Mouse (Mus musculus) midbrain, embryonic 13.5 days (tissue): Measurements from ENCODE around the gene Rabep1. TPM values are rescaled to one million over a fixed set of nuclear protein-coding genes. Genes with fewer than 3 reads are reported as not detected.

Source experiments
- ATAC-seq: fragments of 200-750 bp; cut with Nextera tagmentation; 2 replicates; pipeline ENCODE4 v1.8.0; 2017; ENCODE audit warnings: mild to moderate bottlenecking, moderate TSS enrichment, moderate library complexity
- H3K27ac ChIP-seq: fragments of 300-500 bp; sonication (generic); 2 replicates; pipeline ENCODE4 v1.5.1; 2015; ENCODE audit warnings: inconsistent platforms, mild to moderate bottlenecking, moderate library complexity
- H3K27me3 ChIP-seq: fragments of 300-500 bp; sonication (generic); 2 replicates; pipeline ENCODE4 v1.6.1; 2015; ENCODE audit warnings: mild to moderate bottlenecking, inconsistent platforms
- H3K36me3 ChIP-seq: fragments of 300-500 bp; sonication (generic); 2 replicates; pipeline ENCODE4 v1.6.1; 2015; ENCODE audit warnings: mild to moderate bottlenecking, inconsistent platforms
- H3K4me1 ChIP-seq: fragments of 300-500 bp; sonication (generic); replicated peaks from 2 replicates; pipeline ENCODE4 v1.6.1; 2015; ENCODE audit warnings: inconsistent platforms
- H3K4me2 ChIP-seq: fragments of 300-500 bp; sonication (generic); replicated peaks from 2 replicates; pipeline ENCODE4 v1.6.1; 2015; ENCODE audit warnings: moderate library complexity, mild to moderate bottlenecking, inconsistent platforms
- H3K4me3 ChIP-seq: fragments of 300-500 bp; sonication (generic); replicated peaks from 2 replicates; pipeline ENCODE4 v1.5.1; 2015; ENCODE audit warnings: mild to moderate bottlenecking, inconsistent platforms
- H3K9ac ChIP-seq: fragments of 300-500 bp; sonication (generic); replicated peaks from 2 replicates; pipeline ENCODE4 v1.6.1; 2015; ENCODE audit warnings: mild to moderate bottlenecking, inconsistent platforms
- H3K9me3 ChIP-seq: fragments of 300-500 bp; sonication (generic); 2 replicates; pipeline ENCODE4 v1.6.1; 2016; ENCODE audit warnings: mild to moderate bottlenecking, inconsistent platforms
- WGBS: fragments of 180-500 bp; shearing (Covaris S2); methylation state at CpG from one replicate; pipeline ENCODE4 v1.1.7; 2015; 5-methylcytosine and 5-hydroxymethylcytosine counted together
- polyA plus RNA-seq: library from polyadenylated mRNA; unstranded; fragments of >200 nt; fragmentation: Nextera tagmentation; extraction: Ambion mirVana; gene quantifications from 2 replicates; pipeline ENCODE4 v1.2.1, GENCODE M21; 2015

Rabep1 gene
- polyA plus RNA-seq, 1 experiment from 2014 or later: 77.2 TPM

DNA sequence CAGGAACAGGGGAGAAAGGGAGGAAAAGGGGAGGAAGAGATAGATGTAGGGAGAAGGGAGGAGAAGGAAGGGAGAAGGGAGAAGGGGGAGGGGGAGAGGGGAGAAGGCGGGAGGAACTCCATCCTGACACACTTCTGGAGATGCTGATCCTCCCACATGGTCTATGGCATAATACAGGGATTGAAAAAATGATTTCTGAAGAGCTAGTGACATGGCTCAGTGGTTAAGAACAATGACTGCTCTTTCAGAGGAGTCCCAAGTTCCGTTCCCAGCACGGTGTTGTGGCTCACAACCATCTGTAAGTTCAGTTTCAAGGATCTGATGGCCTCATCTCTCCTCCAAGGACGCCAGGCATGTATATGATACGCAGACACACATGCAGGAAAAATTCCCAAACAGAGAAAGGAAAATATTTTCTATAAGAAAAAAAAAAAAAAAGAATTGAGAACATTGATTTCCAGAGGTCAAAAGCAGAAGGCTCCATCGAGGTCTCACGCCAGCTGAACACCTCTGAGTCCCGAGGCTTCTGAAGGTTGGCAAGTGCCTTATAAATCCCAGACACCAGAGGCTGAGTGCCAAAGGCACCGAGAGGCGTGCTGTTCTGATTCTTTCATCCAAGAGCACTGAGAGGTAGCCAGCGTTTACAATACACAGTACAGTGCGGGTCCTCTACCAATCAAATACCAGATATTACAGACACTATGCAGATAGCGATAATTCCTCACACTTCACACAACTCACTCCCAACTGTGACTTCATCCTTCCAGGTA is 32.9 kb upstream of the Rabep1 start:
- WGBS: 74% methylated on average over 13 of the region's 13 CpGs
- H3K4me1 ChIP-seq: peaks cover 4% of the 10 kb centered on the region; the same call in 1 of the 2 replicates
- H3K4me2 ChIP-seq: no peak overlapping the region
- H3K27ac ChIP-seq: no peak overlapping the region
- H3K9ac ChIP-seq: no peak overlapping the region
- ATAC-seq: no peak
- H3K27me3 ChIP-seq: no peaks in the 10 kb centered on the region
- H3K4me3 ChIP-seq: no peak overlapping the region
- H3K36me3 ChIP-seq: no peaks in the 10 kb centered on the region
- no peaks in the 10 kb centered on the region for H3K9me3 ChIP-seq

DNA sequence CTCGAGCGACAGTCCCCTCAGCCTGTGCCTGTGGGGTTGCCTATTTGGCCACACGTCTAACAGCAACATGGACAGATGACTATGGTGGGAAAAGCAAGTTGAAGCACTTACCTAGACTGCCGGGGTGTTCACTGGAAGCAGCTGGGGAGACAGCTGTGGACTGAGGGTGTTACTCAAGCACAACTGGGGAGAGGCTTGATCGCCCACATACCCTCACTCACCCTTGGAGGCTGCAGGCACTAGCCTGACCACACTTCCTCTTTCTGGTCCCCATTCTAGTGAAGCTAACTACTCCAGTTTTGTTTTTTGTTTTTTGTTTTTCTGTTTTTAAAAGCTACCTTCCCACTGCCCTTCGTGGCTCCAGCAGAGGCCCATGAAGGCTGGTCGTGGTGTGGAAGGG is 32.2 kb upstream of the Rabep1 start, which contains the start of gene Scimp:
Gene Scimp, minus strand, starts transcription at position 222 of the 400 bp plus-strand sequence.
- H3K27me3 ChIP-seq: no peaks in the 10 kb centered on the region
- H3K4me3 ChIP-seq: no peak within 1 kb of the TSS
- H3K36me3 ChIP-seq: no peaks in the 10 kb centered on the region
- H3K9me3 ChIP-seq: no peaks in the 10 kb centered on the region
- H3K27ac ChIP-seq: no peak within 1 kb of the TSS
- no peak for ATAC-seq
- WGBS: 86% methylated on average over 7 of the region's 7 CpGs
- no peak within 1 kb of the TSS for H3K9ac ChIP-seq
- peaks cover 4% of the 10 kb centered on the region; the same call in 1 of the 2 replicates for H3K4me1 ChIP-seq
- H3K4me2 ChIP-seq: no peak within 1 kb of the TSS

DNA sequence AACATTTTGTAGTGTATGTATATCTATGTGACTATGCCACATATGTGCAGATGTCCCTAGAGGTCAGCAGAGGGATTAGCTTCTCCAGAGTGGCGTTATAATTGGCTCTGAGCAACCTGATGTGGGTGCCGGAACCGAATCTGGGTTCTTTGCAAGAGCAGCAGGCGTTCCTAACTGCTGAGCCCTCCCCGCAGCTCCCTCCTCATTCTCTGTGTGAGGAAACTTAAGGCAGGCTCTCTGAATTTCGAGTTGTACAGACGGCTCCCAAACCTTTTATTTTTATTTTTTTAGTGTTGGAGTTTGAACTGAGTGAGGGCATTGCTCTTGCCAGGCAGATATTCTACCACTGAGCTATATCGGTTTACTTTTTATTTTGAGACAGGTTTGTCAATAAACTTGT is 29.5 kb upstream of the Rabep1 start:
- no peaks in the 10 kb centered on the region for H3K9me3 ChIP-seq
- H3K4me2 ChIP-seq: no peak overlapping the region
- WGBS: 79% methylated on average over 8 of the region's 8 CpGs
- no peaks in the 10 kb centered on the region for H3K36me3 ChIP-seq
- H3K9ac ChIP-seq: no peak overlapping the region
- no peak overlapping the region for H3K27ac ChIP-seq
- H3K4me3 ChIP-seq: no peak overlapping the region
- no peaks in the 10 kb centered on the region for H3K27me3 ChIP-seq
- H3K4me1 ChIP-seq: no peaks in the 10 kb centered on the region
- ATAC-seq: no peak

DNA sequence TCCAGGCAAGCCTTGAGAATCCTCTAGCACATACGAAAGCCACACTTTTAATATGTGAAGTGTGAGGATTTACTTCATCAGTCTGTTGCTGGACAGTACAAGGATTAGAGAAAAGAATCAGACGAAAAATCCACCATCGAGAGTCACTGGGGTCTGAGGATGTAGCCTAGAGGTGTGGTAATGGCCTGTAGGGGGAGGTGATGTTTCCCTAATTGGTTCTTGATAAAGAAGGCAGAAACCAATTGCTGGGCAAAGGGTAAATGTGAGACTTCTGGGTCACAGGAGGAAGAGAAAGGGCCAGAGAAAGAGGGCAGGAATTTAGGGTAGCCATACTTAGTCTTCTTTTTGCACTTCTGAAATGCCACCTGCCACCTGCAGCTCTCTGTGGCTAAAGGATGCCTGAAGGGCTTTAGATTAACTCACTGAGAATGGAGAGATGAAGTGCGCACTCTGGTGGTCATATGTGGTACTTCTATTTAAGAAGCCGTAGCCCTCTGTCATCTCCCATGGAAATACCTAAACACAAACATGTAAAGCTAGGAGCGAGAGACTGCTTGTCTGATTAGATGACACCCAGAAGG is 29.0 kb upstream of the Rabep1 start:
- H3K9me3 ChIP-seq: no peaks in the 10 kb centered on the region
- no peak overlapping the region for H3K27ac ChIP-seq
- no peak for ATAC-seq
- H3K4me2 ChIP-seq: no peak overlapping the region
- no peaks in the 10 kb centered on the region for H3K4me1 ChIP-seq
- H3K36me3 ChIP-seq: no peaks in the 10 kb centered on the region
- H3K4me3 ChIP-seq: no peak overlapping the region
- H3K9ac ChIP-seq: no peak overlapping the region
- no peaks in the 10 kb centered on the region for H3K27me3 ChIP-seq
- 25% methylated on average over 6 of the region's 6 CpGs for WGBS

DNA sequence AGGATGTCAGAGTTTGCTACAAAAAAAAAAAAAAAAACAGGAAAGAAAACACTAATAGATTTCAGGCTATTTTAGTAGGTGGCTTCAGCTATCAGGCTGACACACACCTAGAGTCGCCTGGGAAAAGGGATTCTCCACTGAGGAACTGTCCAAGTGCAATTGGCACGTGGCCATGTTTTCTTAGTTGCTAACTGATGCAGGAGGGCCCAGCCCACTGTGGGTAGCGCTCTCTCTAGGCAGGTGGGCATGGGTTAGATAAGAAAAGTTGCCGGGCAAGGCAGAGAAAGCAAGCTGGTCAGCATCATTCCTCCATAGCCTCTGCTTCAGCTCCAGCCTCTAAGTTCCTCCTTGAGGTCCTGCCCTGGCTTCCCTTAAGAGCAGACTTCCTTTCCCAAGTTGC is 27.8 kb upstream of the Rabep1 start:
- Histone ChIP-seq H3K36me3 (no peaks in the 10 kb centered on the region), H3K4me2 (no peak overlapping the region), H3K4me3 (no peak overlapping the region), H3K4me1 (peaks cover 2% of the 10 kb centered on the region; the same call in 1 of the 2 replicates), H3K9me3 (no peaks in the 10 kb centered on the region), H3K9ac (no peak overlapping the region), H3K27ac (no peak overlapping the region), H3K27me3 (no peaks in the 10 kb centered on the region)
- ATAC-seq: no peak
- 81% methylated on average over 4 of the region's 4 CpGs for WGBS

DNA sequence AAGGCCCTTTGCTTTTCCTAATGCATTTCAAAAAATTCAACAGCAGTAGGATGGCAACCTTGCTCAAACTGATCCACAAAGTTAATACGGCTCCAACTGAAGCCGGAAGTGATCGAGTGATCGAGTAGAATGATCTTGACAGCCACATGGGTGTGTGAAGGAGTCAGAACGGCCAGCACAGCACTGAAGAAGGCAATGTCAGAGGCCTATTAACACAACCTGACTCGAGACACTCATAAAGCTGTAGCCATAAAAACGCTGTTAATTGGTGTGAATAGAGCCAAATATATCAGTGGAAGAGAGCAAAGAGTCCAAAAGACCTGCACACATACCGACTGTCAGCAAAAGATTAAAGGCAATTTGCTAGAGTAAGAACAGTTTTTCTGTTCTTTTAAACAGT is 24.5 kb upstream of the Rabep1 start:
- H3K27me3 ChIP-seq: no peaks in the 10 kb centered on the region
- H3K36me3 ChIP-seq: no peaks in the 10 kb centered on the region
- 86% methylated on average over 8 of the region's 8 CpGs for WGBS
- H3K4me3 ChIP-seq: no peak overlapping the region
- ATAC-seq: no peak
- no peak overlapping the region for H3K4me2 ChIP-seq
- no peak overlapping the region for H3K27ac ChIP-seq
- no peaks in the 10 kb centered on the region for H3K9me3 ChIP-seq
- peaks cover 9% of the 10 kb centered on the region for H3K4me1 ChIP-seq
- H3K9ac ChIP-seq: no peak overlapping the region

DNA sequence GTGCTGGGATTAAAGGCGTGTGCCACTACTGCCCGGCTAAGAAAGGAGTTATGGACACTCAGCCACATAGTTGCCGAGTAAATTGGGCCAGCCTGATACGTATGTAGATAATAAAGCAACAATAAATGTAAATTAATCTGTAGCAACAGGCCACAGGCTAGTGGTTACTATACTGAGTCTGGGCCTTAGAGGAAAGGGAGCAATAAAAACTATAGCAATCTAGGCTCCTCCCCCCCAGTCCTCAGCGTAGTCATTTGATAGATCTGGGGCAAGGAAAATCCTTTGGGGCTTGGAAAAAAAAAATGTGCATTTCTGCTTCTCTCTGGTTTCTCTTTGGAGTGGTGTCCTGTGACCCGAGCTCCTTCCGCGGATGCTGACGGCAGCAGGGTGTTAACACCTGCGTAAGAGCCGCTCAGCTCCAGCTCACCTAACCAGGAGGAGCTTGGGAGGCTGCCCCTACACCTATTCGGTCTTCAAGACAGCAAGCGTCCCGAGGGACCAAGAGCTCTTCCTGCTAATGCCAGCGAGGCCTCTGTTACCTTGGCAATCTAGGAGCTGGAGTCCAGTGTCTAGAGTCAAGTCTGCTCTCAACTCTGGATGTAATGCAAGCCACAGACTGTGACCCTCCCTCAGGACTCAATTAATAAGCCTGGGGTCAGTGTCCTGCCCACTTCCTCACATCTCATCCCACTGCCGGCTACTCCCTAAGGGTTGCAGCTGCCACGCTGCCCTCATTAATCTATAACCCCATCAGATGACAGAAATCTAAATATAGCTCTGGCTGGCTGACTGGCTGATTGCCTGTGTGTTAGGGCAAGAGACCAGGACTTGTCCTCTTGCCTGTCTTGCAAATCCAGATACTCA is 22.6 kb upstream of the Rabep1 start:
- whole genome bisulfite sequencing: 63% methylated on average over 17 of the region's 17 CpGs
- Histone ChIP-seq H3K27ac (peak overlapping the region; percentile 25; the same call in 1 of the 2 replicates), H3K36me3 (no peaks in the 10 kb centered on the region), H3K27me3 (no peaks in the 10 kb centered on the region), H3K4me3 (no peak overlapping the region), H3K9ac (no peak overlapping the region), H3K9me3 (no peaks in the 10 kb centered on the region), H3K4me2 (no peak overlapping the region), H3K4me1 (peaks cover 9% of the 10 kb centered on the region)
- ATAC-seq: no peak

DNA sequence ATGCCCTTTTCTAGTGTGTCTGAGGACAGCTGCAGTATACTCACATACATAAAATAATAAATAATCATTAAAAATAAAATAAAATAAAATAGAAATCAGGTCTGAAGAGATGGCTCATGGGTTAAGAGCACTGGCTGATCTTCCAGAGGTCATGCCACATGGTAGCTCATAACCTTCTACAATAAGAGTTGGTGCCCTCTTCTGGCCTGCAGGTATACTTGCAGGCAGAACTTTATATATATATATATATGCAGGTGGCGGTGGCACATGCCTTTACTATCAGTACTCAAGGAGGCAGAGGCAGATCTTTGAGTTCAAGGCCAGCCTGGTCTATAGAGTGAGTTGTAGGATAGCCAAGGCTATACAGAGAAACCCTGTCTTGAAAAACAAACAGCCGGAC is 18.4 kb upstream of the Rabep1 start:
- no peak overlapping the region for H3K4me3 ChIP-seq
- ATAC-seq: no peak
- H3K4me1 ChIP-seq: peaks cover 9% of the 10 kb centered on the region
- no peaks in the 10 kb centered on the region for H3K9me3 ChIP-seq
- no peaks in the 10 kb centered on the region for H3K36me3 ChIP-seq
- no peak overlapping the region for H3K9ac ChIP-seq
- no peaks in the 10 kb centered on the region for H3K27me3 ChIP-seq
- H3K4me2 ChIP-seq: no peak overlapping the region
- WGBS: 92% methylated on average over 2 of the region's 2 CpGs
- H3K27ac ChIP-seq: no peak overlapping the region

DNA sequence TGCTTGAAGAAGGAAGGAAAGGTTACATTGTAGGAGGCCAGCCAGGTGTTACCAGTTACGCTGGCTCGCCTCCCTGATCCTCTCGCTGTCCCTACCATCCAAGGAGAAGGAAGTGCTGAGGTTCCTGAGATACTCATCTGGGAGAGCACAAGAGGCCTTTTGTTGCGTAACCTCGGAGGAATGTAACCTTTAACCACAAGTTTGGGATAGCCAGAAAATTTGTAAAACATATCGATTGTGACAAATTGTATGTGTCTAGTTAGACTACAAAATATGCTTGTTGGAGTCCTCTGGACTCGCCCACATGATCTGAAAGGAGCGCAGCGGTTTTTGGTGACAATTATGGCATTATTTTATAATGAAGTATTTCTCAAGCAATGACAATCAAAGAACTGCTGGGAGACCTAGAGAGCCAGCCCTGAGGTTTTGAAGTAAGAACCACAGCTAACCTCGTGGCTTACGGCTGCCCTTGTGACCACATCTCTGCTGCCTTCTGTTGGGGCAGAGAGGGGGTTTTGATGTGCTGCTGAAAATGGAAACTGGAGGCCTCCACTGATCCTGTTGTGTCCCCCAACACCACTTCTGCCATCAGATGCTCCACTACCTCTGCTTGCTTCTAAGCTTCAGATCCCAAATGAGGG is 15.5 kb upstream of the Rabep1 start:
- H3K27me3 ChIP-seq: no peaks in the 10 kb centered on the region
- WGBS: 93% methylated on average over 11 of the region's 11 CpGs
- no peak for ATAC-seq

DNA sequence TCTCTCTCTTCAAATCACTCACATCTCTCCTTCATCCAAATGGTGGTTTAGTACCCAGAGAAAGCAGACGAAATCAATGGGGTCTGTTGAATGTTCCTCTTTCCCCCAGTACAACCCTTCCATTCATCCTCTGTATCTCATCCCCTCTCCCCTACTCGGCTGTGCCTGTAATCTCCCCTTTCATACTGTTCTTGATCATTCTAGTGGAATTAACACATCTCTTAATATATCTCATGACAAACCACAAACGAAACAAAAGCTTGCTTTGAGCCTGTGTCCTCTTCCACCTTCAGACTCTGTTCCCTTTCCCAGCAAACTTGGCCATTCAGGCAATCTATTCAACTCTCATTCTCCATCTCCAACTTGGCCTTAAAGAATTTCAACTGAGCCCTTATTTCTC is 13.4 kb upstream of the Rabep1 start:
- no peak for ATAC-seq
- Histone ChIP-seq H3K27ac (no peak overlapping the region), H3K27me3 (no peaks in the 10 kb centered on the region), H3K4me2 (no peak overlapping the region), H3K9me3 (no peaks in the 10 kb centered on the region), H3K4me3 (no peak overlapping the region), H3K4me1 (no peaks in the 10 kb centered on the region), H3K36me3 (no peaks in the 10 kb centered on the region), H3K9ac (no peak overlapping the region)
- 41% methylated on average over 3 of the region's 3 CpGs for WGBS

More for the DNA sequence above, 15.5 kb upstream of the Rabep1 start:
- no peak overlapping the region for H3K4me3 ChIP-seq
- H3K9me3 ChIP-seq: no peaks in the 10 kb centered on the region
- H3K27ac ChIP-seq: no peak overlapping the region
- no peak overlapping the region for H3K4me2 ChIP-seq
- no peaks in the 10 kb centered on the region for H3K36me3 ChIP-seq
- H3K9ac ChIP-seq: no peak overlapping the region
- no peaks in the 10 kb centered on the region for H3K4me1 ChIP-seq

DNA sequence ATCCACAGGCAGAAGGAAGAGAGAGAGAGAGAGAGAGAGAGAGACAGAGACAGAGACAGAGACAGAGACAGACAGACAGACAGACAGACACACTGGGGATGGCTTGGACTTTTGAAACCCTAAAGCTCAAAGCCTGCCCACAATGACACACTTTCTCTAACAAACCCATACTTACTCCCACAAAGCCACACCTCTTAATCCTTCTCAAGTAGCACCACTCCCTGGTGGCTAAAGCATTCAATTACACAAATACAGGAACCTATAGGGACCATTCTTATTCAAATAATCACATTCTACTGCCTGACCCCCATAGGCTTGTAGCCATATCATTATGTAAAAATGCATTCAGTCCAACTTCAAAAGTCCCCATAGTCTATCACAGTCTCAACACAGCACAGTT is 11.2 kb upstream of the Rabep1 start:
- Histone ChIP-seq H3K27ac (no peak overlapping the region), H3K36me3 (no peaks in the 10 kb centered on the region), H3K4me1 (no peaks in the 10 kb centered on the region), H3K27me3 (no peaks in the 10 kb centered on the region), H3K9me3 (no peaks in the 10 kb centered on the region), H3K9ac (no peak overlapping the region), H3K4me2 (no peak overlapping the region), H3K4me3 (no peak overlapping the region)
- ATAC-seq: no peak

DNA sequence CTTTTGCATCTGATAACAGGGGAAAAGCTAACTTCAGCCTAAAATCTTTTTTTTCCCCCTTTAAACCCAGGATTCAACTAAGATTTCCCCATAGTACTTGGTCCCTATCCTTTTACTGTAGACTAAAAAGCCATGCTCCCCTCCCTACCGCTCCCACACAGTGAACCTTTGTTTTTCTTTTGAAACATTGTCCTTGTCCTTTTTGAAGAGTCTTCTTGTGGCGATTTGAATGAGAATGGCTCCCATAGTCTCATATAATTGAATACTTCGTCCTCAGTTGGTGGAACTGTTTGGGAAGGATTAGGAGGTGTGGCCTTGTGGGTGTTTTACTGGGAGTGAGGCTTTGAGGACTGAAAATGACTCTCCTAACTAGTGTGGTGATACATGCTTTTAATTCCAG is 10.7 kb upstream of the Rabep1 start:
- ATAC-seq: no peak
- H3K27ac ChIP-seq: no peak overlapping the region
- no peaks in the 10 kb centered on the region for H3K27me3 ChIP-seq
- H3K4me2 ChIP-seq: no peak overlapping the region
- no peaks in the 10 kb centered on the region for H3K4me1 ChIP-seq
- 62% methylated on average over 3 of the region's 3 CpGs for WGBS
- no peaks in the 10 kb centered on the region for H3K9me3 ChIP-seq
- H3K36me3 ChIP-seq: no peaks in the 10 kb centered on the region
- H3K9ac ChIP-seq: no peak overlapping the region
- H3K4me3 ChIP-seq: no peak overlapping the region
